Mouse (Mus musculus) brain, adult 2 months (tissue): ENCODE results near the gene Mettl5.

Source experiments
- DNase-seq: peaks from one replicate; pipeline ENCODE4 v3.0.0; 2011; ENCODE audit warnings: low read depth, low spot score

The Mettl5 gene

GRCm38 (mm10) chr2:69857882-69858281 lies 27.5 kb downstream of the Mettl5 start:
- DNase-seq: no peak

- no peak for DNase-seq
Observed at GRCm38 (mm10) chr2:69856392-69856791, 29.0 kb downstream of the Mettl5 start.

DNA sequence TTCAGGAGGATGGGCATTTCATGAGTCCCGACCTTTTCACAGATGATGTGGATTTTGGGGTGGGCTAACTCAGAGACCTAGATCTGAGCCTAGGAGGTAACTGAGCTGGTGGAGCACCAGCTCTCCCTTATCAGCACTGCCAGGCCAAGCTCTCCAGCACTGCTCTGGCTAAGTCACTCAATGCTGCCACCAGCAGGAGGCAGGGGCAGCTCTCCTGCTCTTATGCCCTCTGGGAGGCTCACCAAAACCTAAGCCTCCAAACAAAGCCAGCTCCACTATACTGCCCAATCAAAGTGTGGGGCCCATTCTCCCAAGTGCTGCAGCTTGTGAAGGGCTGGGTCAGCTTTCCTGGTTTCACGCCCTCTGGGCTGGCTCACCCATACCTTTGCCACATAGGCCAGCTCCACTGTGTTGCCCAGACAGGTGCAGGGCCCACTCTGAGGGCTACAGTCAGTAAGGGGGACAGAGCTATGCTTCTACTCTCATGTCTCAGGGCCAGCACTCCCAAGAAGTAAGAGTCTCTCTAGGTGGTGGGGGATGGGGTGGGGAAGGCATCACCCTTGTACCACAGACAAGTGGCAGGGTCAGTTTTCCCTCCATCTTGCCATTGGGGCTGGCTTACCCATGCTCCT lies 33.9 kb downstream of the Mettl5 start:
- no peak for DNase-seq

DNA sequence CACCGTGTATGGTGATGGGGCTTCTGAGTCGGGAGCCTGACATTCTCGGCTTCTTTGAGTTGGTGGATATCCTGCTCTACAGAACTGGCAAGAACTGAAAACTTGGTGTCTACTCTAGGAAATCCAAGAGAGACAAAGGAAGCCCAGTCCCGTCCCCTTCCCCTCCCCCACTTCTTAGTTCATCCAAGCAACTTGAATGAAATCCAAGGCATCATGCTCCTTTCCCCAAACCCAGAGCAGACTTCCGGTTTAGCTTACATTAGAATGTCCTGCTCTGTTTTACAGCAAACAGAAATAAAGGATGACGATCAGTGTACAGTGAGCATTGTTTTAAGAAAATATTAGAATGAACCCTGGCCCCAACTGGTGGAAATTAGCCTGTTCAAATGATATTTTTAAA lies 36.2 kb downstream of the Mettl5 start:
- no peak for DNase-seq

GRCm38 (mm10) chr2:69840261-69840660 lies 45.2 kb downstream of the Mettl5 start:
- DNase-seq: peak; percentile 59

DNA sequence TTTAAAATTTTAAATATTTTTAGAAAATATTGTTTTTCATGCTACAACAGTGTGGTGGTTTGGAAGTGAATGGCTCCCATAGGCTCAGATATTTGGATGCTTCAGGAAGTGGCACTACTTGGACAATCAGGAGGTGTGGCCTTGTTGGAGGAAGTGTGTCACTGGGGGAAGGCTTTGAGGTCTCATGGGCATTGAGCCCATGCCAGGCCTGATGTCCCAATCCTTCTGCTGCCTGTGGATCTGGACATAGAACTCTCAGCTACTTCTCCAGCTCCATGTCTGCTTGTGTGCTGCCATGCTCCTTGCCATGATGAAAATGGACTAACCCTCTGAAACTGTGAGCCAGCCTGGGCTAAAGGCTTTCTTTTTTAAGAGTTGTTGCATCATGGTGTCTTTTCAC lies 46.7 kb downstream of the Mettl5 start:
- no peak for DNase-seq

GRCm38 (mm10) chr2:69837996-69838395 lies 47.4 kb downstream of the Mettl5 start:
- DNase-seq: no peak

DNA sequence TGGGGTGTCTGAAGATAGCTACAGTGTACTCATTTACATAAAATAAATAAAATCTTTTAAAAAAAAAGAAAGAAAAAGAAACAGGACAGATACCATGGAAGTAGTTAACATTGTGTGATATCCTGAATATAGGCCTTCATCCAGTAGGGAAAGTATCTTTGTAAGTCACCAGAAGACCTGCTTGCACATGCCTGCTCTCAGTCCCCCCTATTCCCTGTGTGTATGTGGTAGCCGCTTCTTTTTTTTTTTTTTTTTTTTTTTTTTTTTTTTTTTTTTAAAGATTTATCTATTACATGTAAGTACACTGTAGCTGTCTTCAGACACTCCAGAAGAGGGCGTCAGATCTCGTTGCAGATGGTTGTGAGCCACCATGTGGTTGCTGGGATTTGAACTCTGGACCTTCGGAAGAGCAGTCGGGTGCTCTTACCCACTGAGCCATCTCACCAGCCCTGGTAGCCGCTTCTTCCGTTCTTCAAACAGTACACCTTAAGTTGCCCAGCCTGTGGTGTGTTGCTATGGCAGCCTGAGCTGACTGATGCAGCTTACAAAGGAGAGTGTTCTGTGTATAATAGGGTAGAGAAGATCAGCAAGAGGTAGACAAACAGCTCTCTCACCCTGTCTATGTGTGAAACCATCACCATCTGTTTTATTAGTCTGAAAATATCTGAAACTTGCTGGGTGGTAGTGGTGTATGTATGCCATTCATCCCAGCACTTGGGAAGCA lies 48.0 kb downstream of the Mettl5 start:
- peak; percentile 40 for DNase-seq

DNA sequence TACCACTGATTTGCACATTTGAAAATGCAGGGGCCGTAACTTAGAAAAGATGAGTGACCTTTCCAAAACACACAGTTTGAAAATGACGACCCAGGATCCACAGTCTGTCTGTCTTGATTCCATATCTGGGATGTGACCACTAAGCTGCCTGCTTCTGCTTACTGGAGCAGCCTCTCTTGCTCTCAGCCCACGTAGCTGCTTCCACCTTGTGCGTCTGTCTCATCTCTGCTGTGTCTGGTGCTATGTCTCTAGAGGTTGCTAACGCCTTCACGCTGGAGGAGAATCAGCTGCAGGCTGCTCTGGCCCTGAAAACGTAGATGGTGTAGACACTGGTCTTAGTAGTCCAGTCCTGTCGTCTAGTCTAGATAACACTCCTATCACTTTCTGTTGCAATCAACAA lies 55.3 kb downstream of the Mettl5 start:
- peak; percentile 45 for DNase-seq

GRCm38 (mm10) chr2:69829680-69830079 lies 55.7 kb downstream of the Mettl5 start:
- DNase-seq: no peak

GRCm38 (mm10) chr2:69828031-69828430 lies 57.4 kb downstream of the Mettl5 start:
- no peak for DNase-seq

DNA sequence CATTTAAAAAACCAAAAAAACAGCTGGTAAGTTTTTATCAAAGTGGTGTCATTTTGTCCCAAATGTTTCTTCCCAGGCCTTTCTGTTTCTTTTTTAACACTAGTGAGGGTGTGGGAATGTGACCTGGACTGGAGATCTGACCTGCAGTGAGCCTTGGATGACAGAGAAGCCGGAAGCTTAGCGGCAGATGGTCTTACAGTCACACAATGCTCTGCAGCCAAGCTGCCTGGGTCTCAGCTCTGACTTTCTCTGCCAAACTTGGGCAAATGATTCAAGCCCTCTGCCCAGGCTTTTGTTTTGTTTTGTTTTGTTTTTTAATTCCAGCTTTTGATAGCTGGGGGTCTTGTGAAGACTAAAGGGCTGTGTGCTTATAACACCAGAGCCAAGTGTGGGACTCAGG lies 59.0 kb downstream of the Mettl5 start:
- peak; percentile 95 for DNase-seq

- peak; percentile 73 for DNase-seq
Observed at GRCm38 (mm10) chr2:69825898-69826297, 59.5 kb downstream of the Mettl5 start.

- DNase-seq: peak; percentile 77
Observed at GRCm38 (mm10) chr2:69823129-69823677, 62.2 kb downstream of the Mettl5 start.

DNA sequence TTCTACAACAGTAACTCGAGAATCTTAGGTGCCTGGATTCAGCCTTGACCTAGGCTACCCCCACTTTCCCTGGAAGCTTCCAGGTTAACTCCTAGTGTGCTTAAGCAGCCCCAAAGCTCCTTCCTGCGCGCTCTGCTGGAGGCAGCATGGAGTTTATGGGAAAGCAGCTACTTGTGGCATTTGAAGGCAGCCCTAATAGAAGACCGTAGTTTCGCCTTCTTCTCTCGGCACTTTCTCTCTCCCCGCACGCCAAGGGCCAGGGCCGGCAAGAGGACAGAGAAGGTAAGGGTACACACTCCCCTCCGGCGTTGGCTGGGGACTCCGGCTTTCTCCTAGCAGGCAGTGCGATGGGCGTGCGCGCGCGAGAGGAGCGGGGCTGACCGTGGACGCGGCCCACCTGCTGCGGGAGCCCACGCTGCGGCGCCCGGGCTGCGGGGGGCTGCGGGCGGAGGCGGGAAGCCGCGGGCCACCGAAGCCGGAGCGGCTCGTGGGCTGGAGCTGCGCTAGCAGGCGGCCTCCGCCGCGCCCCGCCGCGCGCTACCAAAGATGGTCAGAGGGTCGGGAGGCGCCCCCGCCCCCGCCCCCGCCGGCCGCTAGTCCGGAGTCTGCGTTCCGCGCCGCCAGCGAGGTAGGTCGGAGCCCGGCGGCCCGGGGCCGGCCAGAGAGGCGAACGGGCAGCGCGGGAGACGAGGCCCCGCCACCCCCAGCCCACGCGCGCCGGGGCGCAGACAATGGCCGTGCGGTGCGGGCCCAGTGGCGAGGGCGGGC lies 62.9 kb downstream of the Mettl5 start:
- peak; percentile 80 for DNase-seq

- no peak for DNase-seq
Observed at GRCm38 (mm10) chr2:69821711-69822110, 63.7 kb downstream of the Mettl5 start, which contains the start of gene Klhl23. Klhl23 (plus strand) TSS chr2:69821944.
